Comparison of ENCODE assay signal across 24 mouse cellular contexts in genomic region chr3:12214821-12215220, GRCm38 (mm10).
DNase-seq lines count a peak whose midpoint lies in the region; ATAC-seq lines count a peak whose summit lies in the region.
"Had no signal": no experiment of that assay in that cellular context is flagged by ENCODE, and none has a peak within 500 bp of the region (broad histone marks: within the 10 kb centered on the region; RNA-seq: fewer than 3 reads in every experiment).

No protein-coding gene starts in this region.

- no peaks in the 10 kb centered on the region for H3K9me3 ChIP-seq in forebrain, embryonic 13.5 days (replicated peaks)
- no peaks in the 10 kb centered on the region for H3K9me3 ChIP-seq in forebrain, embryonic 10.5 days
- H3K9me3 ChIP-seq: embryonic facial prominence, embryonic 10.5 days; G1E; heart, embryonic 13.5 days; hindbrain, embryonic 12.5 days had no signal

- no peak for DNase-seq in forebrain, embryonic 10.5 days (ENCODE audit: extremely low spot score, low spot score)
- peak; percentile 18 for DNase-seq in layer of hippocampus, adult 11-12 months (ENCODE audit: low spot score)
- DNase-seq in layer of hippocampus, postnatal 36 days, result no peak
- peak; percentile 21 for DNase-seq in brain, adult 2 months (ENCODE audit: low read depth, low spot score)
- peak; percentile 28 for DNase-seq in telencephalon, adult 2 months (ENCODE audit: low read depth, low spot score)
- DNase-seq in gastrocnemius, postnatal 10 days, result no peak
- DNase-seq: adrenal gland, adult 8-10 months; adrenal gland, postnatal 36 days; B cell, adult 2 months; cerebellum, adult 18-20 months; cerebellum, adult 9-11 months; gastrocnemius, adult 2 months; gastrocnemius, postnatal 36 days; heart, adult 11 months; heart, postnatal 4 days had no signal

- H3K27me3 ChIP-seq in forebrain, embryonic 13.5 days, result no peaks in the 10 kb centered on the region
- H3K27me3 ChIP-seq in forebrain, embryonic 10.5 days (ENCODE audit: poor library complexity, severe bottlenecking), result no peaks in the 10 kb centered on the region
- H3K27me3 ChIP-seq: heart, embryonic 13.5 days; hindbrain, embryonic 12.5 days had no signal

- WGBS in forebrain, embryonic 13.5 days, result 87% methylated on average over 3 of the region's 3 CpGs
- 95% methylated on average over 3 of the region's 3 CpGs for WGBS in forebrain, embryonic 10.5 days

- peak; percentile 10; the same call in 1 of the 2 replicates for ATAC-seq in forebrain, embryonic 13.5 days
- ATAC-seq: CD4-positive, CD25-positive, alpha-beta regulatory T cell, adult 4 months; hindbrain, embryonic 16.5 days; inflammation-experienced regulatory T-cells, adult 6 months; intestine, postnatal 0 days had no signal

- no peak overlapping the region for H3K27ac ChIP-seq in forebrain, embryonic 13.5 days
- H3K27ac ChIP-seq in forebrain, embryonic 10.5 days, result no peak overlapping the region
- H3K27ac ChIP-seq: embryonic facial prominence, embryonic 10.5 days; gastrocnemius, adult 2 months; heart, embryonic 13.5 days; hindbrain, embryonic 12.5 days had no signal

- no peaks in the 10 kb centered on the region for H3K4me1 ChIP-seq in forebrain, embryonic 13.5 days
- no peaks in the 10 kb centered on the region for H3K4me1 ChIP-seq in forebrain, embryonic 10.5 days
- H3K4me1 ChIP-seq: embryonic facial prominence, embryonic 10.5 days; heart, embryonic 13.5 days; hindbrain, embryonic 12.5 days had no signal

- H3K4me3 ChIP-seq in forebrain, embryonic 13.5 days, result no peak overlapping the region
- H3K4me3 ChIP-seq in forebrain, embryonic 10.5 days, result no peak overlapping the region
- H3K4me3 ChIP-seq: embryonic facial prominence, embryonic 10.5 days; gastrocnemius, adult 2 months; heart, embryonic 13.5 days; hindbrain, embryonic 12.5 days had no signal

- no peak overlapping the region for H3K4me2 ChIP-seq in forebrain, embryonic 13.5 days
- H3K4me2 ChIP-seq: heart, embryonic 13.5 days; hindbrain, embryonic 12.5 days had no signal

- no peak overlapping the region for H3K9ac ChIP-seq in forebrain, embryonic 13.5 days
- H3K9ac ChIP-seq: heart, embryonic 13.5 days; hindbrain, embryonic 12.5 days had no signal

- no peaks in the 10 kb centered on the region for H3K36me3 ChIP-seq in forebrain, embryonic 13.5 days (ENCODE audit: poor library complexity, severe bottlenecking)
- no peaks in the 10 kb centered on the region for H3K36me3 ChIP-seq in forebrain, embryonic 10.5 days (replicated peaks)
- H3K36me3 ChIP-seq: embryonic facial prominence, embryonic 10.5 days; G1E; heart, embryonic 13.5 days; hindbrain, embryonic 12.5 days had no signal

Comparison
In these comparisons a context has a peak if more than half of its experiments do, and no peak if none do; other contexts are left out.
1. DNase-seq: peak in layer of hippocampus, adult 11-12 months (single experiment), brain, adult 2 months (single experiment) and telencephalon, adult 2 months (single experiment); none in forebrain, embryonic 10.5 days (single experiment), layer of hippocampus, postnatal 36 days (0 of 2) and gastrocnemius, postnatal 10 days (single experiment).